Mouse (Mus musculus) lung, embryonic 14.5 days (tissue): ENCODE data around the gene Txndc16. TPM values are rescaled to one million over a fixed set of nuclear protein-coding genes. Genes with fewer than 3 reads are reported as not detected.

Experiments used
- ATAC-seq: fragments of 200-750 bp; cut with Nextera tagmentation; 2 replicates; pipeline ENCODE4 v1.8.0; 2017; ENCODE audit warnings: mild to moderate bottlenecking, moderate TSS enrichment, moderate library complexity; ENCODE audit not compliant: insufficient read depth
- DNase-seq: peaks from one replicate; pipeline ENCODE4 v3.0.0-alpha.2; 2015
- H3K27ac ChIP-seq: fragments of 300-500 bp; sonication (generic); 2 replicates; pipeline ENCODE4 v1.5.1; 2014; ENCODE audit warnings: low read depth, mild to moderate bottlenecking, moderate library complexity
- H3K27me3 ChIP-seq: fragments of 300-500 bp; sonication (generic); 2 replicates; pipeline ENCODE4 v1.6.1; 2014; ENCODE audit warnings: low read length, control low read depth; ENCODE audit not compliant: insufficient read depth
- H3K36me3 ChIP-seq: fragments of 300-500 bp; sonication (generic); 2 replicates; pipeline ENCODE4 v1.6.1; 2014; ENCODE audit warnings: control low read depth; ENCODE audit not compliant: insufficient read depth
- H3K4me1 ChIP-seq: fragments of 300-500 bp; sonication (generic); 2 replicates; pipeline ENCODE4 v1.6.1; 2014; ENCODE audit warnings: antibody characterized with exemption, control low read depth; ENCODE audit not compliant: insufficient read depth
- H3K4me2 ChIP-seq: fragments of 300-500 bp; sonication (generic); 2 replicates; pipeline ENCODE4 v1.6.1; 2014; ENCODE audit warnings: mild to moderate bottlenecking
- H3K4me3 ChIP-seq: fragments of 300-500 bp; sonication (generic); 2 replicates; pipeline ENCODE4 v1.5.1; 2014; ENCODE audit warnings: low read depth, low read length
- H3K9ac ChIP-seq: fragments of 300-500 bp; sonication (generic); 2 replicates; pipeline ENCODE4 v1.6.1; 2014
- H3K9me3 ChIP-seq: fragments of 300-500 bp; sonication (generic); 2 replicates; pipeline ENCODE4 v1.6.1; 2016; ENCODE audit warnings: low read depth, low read length, control low read depth
- CTCF ChIP-seq: IDR thresholded peaks from 2 replicates; pipeline ENCODE4 v1.5.1; 2016; ENCODE audit warnings: antibody characterized with exemption, low read depth
- WGBS: fragments of 180-500 bp; shearing (Covaris S2); extraction: QIAGEN DNeasy Blood & Tissue Kit; methylation state at CpG from one replicate; pipeline ENCODE4 v1.1.7; 2014; 5-methylcytosine and 5-hydroxymethylcytosine counted together
- polyA plus RNA-seq: library from polyadenylated mRNA; unstranded; fragments of >200 nt; fragmentation: Nextera tagmentation; extraction: Ambion mirVana; gene quantifications from 2 replicates; pipeline ENCODE4 v1.2.1, GENCODE M21; 2014

Txndc16 gene
- polyA plus RNA-seq, 1 experiment from 2014 or later, result 17.5 TPM

DNA sequence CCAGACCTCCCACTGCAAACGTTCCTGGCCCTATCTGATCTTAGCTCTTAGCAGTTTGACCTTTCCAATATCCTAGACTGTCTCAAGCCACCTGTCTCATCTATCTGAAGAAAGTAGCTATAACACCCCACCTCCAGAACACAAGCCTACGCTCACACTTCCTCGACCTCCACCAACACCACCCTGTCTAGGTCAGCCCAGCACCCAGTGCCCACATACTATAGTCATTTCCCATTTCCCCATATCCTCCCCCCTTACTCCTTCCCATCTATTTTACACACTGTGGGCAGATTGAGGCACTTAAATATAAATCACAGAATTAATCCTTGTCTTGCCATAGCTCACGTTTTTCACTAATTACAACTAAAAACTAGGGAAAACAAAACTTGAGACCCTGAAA, 38.5 kb downstream of the Txndc16 start:
- TF ChIP-seq CTCF, result no peak
- H3K9ac ChIP-seq, result no peak overlapping the region
- H3K9me3 ChIP-seq, result no peaks in the 10 kb centered on the region
- ATAC-seq (no peak), DNase-seq (no peak)
- H3K27me3 ChIP-seq, result no peaks in the 10 kb centered on the region
- 64% methylated on average over 4 of the region's 4 CpGs for WGBS
- H3K4me2 ChIP-seq, result no peak overlapping the region
- H3K36me3 ChIP-seq, result no peaks in the 10 kb centered on the region
- H3K4me3 ChIP-seq, result no peak overlapping the region
- H3K4me1 ChIP-seq, result no peaks in the 10 kb centered on the region
- H3K27ac ChIP-seq, result no peak overlapping the region

GRCm38 (mm10) chr14:45179606-45180005, 40.5 kb downstream of the Txndc16 start:
- H3K4me2 ChIP-seq, result no peak overlapping the region
- DNase-seq (no peak), ATAC-seq (no peak)
- no peak overlapping the region for H3K9ac ChIP-seq
- no peak overlapping the region for H3K27ac ChIP-seq
- H3K4me1 ChIP-seq, result no peaks in the 10 kb centered on the region
- H3K36me3 ChIP-seq, result no peaks in the 10 kb centered on the region
- H3K27me3 ChIP-seq, result no peaks in the 10 kb centered on the region
- TF ChIP-seq CTCF, result no peak
- 67% methylated on average over 2 of the region's 2 CpGs for WGBS
- H3K9me3 ChIP-seq, result no peaks in the 10 kb centered on the region
- H3K4me3 ChIP-seq, result no peak overlapping the region

GRCm38 (mm10) chr14:45179186-45179585, 40.9 kb downstream of the Txndc16 start:
- no peak for TF ChIP-seq CTCF
- Histone ChIP-seq H3K4me1 (no peaks in the 10 kb centered on the region), H3K4me2 (no peak overlapping the region), H3K27me3 (no peaks in the 10 kb centered on the region), H3K4me3 (no peak overlapping the region), H3K36me3 (no peaks in the 10 kb centered on the region), H3K9me3 (no peaks in the 10 kb centered on the region), H3K9ac (no peak overlapping the region), H3K27ac (no peak overlapping the region)
- WGBS, result 43% methylated on average over 2 of the region's 2 CpGs
- DNase-seq, result no peak
- ATAC-seq, result no peak

- H3K9ac ChIP-seq, result no peak overlapping the region
- 63% methylated on average over 14 of the region's 14 CpGs for WGBS
- no peaks in the 10 kb centered on the region for H3K4me1 ChIP-seq
- no peaks in the 10 kb centered on the region for H3K36me3 ChIP-seq
- no peaks in the 10 kb centered on the region for H3K9me3 ChIP-seq
- no peak for TF ChIP-seq CTCF
- no peak overlapping the region for H3K27ac ChIP-seq
- no peak overlapping the region for H3K4me3 ChIP-seq
- no peaks in the 10 kb centered on the region for H3K27me3 ChIP-seq
- DNase-seq (peak; percentile 46), ATAC-seq (no peak)
- H3K4me2 ChIP-seq, result no peak overlapping the region
These were observed 45.0 kb downstream of the Txndc16 start for GRCm38 (mm10) chr14:45175012-45175740.

DNA sequence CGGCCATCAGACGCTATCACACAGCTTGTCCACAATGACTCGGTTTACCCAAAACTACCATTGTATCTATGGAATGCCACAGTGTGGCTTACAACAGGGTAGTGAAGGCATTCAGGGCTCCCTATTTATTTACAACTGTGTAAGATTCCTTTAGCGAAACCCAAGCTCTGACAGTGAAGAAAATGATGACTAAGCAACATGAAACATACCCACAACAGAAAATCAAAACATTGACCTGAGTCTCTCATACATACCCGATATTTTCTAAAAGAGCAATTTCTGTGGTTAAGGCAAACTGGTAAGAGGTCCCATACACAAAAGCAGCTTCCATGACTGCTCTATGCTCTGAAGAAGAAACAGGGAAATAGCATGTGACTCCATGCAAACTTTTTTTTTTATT, 47.9 kb downstream of the Txndc16 start:
- no peaks in the 10 kb centered on the region for H3K36me3 ChIP-seq
- H3K27ac ChIP-seq, result no peak overlapping the region
- ATAC-seq (no peak), DNase-seq (no peak)
- no peak overlapping the region for H3K9ac ChIP-seq
- no peak for TF ChIP-seq CTCF
- H3K4me1 ChIP-seq, result no peaks in the 10 kb centered on the region
- 93% methylated on average over 5 of the region's 5 CpGs for WGBS
- no peaks in the 10 kb centered on the region for H3K9me3 ChIP-seq
- no peak overlapping the region for H3K4me2 ChIP-seq
- no peak overlapping the region for H3K4me3 ChIP-seq
- no peaks in the 10 kb centered on the region for H3K27me3 ChIP-seq

- no peaks in the 10 kb centered on the region for H3K4me1 ChIP-seq
- no peak overlapping the region for H3K9ac ChIP-seq
- 79% methylated on average over 8 of the region's 8 CpGs for WGBS
- no peaks in the 10 kb centered on the region for H3K27me3 ChIP-seq
- no peak overlapping the region for H3K27ac ChIP-seq
- no peak overlapping the region for H3K4me2 ChIP-seq
- ATAC-seq, result no peak
- peak; percentile 43 for TF ChIP-seq CTCF
- DNase-seq, result peak; percentile 26
- H3K36me3 ChIP-seq, result no peaks in the 10 kb centered on the region
- H3K4me3 ChIP-seq, result no peak overlapping the region
- H3K9me3 ChIP-seq, result no peaks in the 10 kb centered on the region
These were observed 52.8 kb downstream of the Txndc16 start for GRCm38 (mm10) chr14:45167366-45167765.

GRCm38 (mm10) chr14:45155511-45156173, 64.5 kb downstream of the Txndc16 start:
- 71% methylated on average over 4 of the region's 4 CpGs for WGBS
- Histone ChIP-seq H3K4me1 (no peaks in the 10 kb centered on the region), H3K36me3 (no peaks in the 10 kb centered on the region), H3K27me3 (no peaks in the 10 kb centered on the region), H3K9ac (no peak overlapping the region), H3K27ac (no peak overlapping the region), H3K9me3 (no peaks in the 10 kb centered on the region), H3K4me3 (no peak overlapping the region), H3K4me2 (no peak overlapping the region)
- no peak for TF ChIP-seq CTCF
- no peak for ATAC-seq
- DNase-seq, result no peak
